11 mouse cellular contexts compared by ENCODE assay signal in genomic region chr13:42608963-42609362, GRCm38 (mm10).
A peak's percentile ranks its signal among the peaks of the same experiment; 100 is the strongest.
DNase-seq lines count a peak whose midpoint lies in the region; ATAC-seq and TF ChIP-seq lines count a peak whose summit lies in the region.
"Had no signal": no experiment of that assay in that cellular context is flagged by ENCODE, and none has a peak within 500 bp of the region (broad histone marks: within the 10 kb centered on the region; RNA-seq: fewer than 3 reads in every experiment).

No protein-coding gene starts in this region.

- no peak for ATAC-seq in megakaryocyte progenitor cell, adult 5-6 weeks (replicated peaks; ENCODE audit: poor library complexity)

- WGBS in lung, adult 2 months = 45% methylated on average over 4 of the region's 4 CpGs

- intact Hi-C loops in gastrocnemius, adult 2 months (cut with DNase I) = no loop called here

- no peak for DNase-seq in gastrocnemius, adult 2 months
- DNase-seq in gastrocnemius, adult 18-20 months (ENCODE audit: low spot score) = no peak
- DNase-seq in lung, adult 2 months = no peak
- no peak for DNase-seq in lung, postnatal 25 days (ENCODE audit: low spot score)
- DNase-seq in R1 (ENCODE audit: low read depth, low spot score) = peak; percentile 95
- DNase-seq in lung, postnatal 36 days = peak; percentile 20
- no peak for DNase-seq in urinary bladder, postnatal 4 days (ENCODE audit: low spot score in 2 of 2)
- DNase-seq: cerebellum, adult 8-10 months; heart, postnatal 10 days had no signal

- H3K4me1 ChIP-seq in lung, adult 2 months (ENCODE audit: control insufficient read depth, insufficient read depth, low read length) = no peaks in the 10 kb centered on the region
- H3K4me1 ChIP-seq: megakaryocyte, embryonic 14.5 days had no signal

- TF ChIP-seq CTCF in gastrocnemius, adult 2 months (IDR thresholded peaks at IDR 0.05) = peak; percentile 10; the same call in 1 of the 2 replicates
- TF ChIP-seq CTCF in lung, adult 2 months (IDR thresholded peaks at IDR 0.05; ENCODE audit: insufficient read depth, low read length) = peak; percentile 22; the same call in 1 of the 2 replicates

- H3K27ac ChIP-seq in gastrocnemius, adult 2 months = no peak overlapping the region

- H3K4me3 ChIP-seq in gastrocnemius, adult 2 months = no peak overlapping the region
- H3K4me3 ChIP-seq in lung, adult 2 months (replicated peaks; ENCODE audit: extremely low read depth, low read depth, low read length) = no peak overlapping the region
- H3K4me3 ChIP-seq: megakaryocyte, embryonic 14.5 days had no signal

- no peak for TF ChIP-seq POLR2A in lung, adult 2 months (IDR thresholded peaks at IDR 0.05; ENCODE audit: borderline replicate concordance, extremely low read depth, low read depth, low read length)

Comparison
In these comparisons a context has a peak if more than half of its experiments do, and no peak if none do; other contexts are left out.
1. DNase-seq: peak in R1 (single experiment) and lung, postnatal 36 days (single experiment); none in gastrocnemius, adult 2 months (single experiment), gastrocnemius, adult 18-20 months (single experiment), lung, adult 2 months (single experiment), lung, postnatal 25 days (single experiment) and urinary bladder, postnatal 4 days (0 of 2).